Mouse (Mus musculus): Measurements from ENCODE around the gene Gm16223. TPM values are rescaled to one million over a fixed set of nuclear protein-coding genes. Genes with fewer than 3 reads are reported as not detected.

Gene Gm16223
- polyA plus RNA-seq, 1 experiment = 0.04 TPM

GRCm38 (mm10) chr5:42228631-42229030 is 160.9 kb downstream of the Gm16223 start:
- no peaks in the 10 kb centered on the region for H3K79me2 ChIP-seq (ENCODE audit: control insufficient read depth, insufficient read depth)
- H3K27me3 ChIP-seq (ENCODE audit: control insufficient read depth, insufficient read depth, insufficient read length) = no peaks in the 10 kb centered on the region
- TF ChIP-seq CEBPB (IDR thresholded peaks at IDR 0.05; ENCODE audit: insufficient read depth, poor library complexity, severe bottlenecking) (no peak), POLR2AphosphoS2 (IDR thresholded peaks at IDR 0.05; ENCODE audit: insufficient read length, low read depth) (no peak)

GRCm38 (mm10) chr5:42239291-42239690 is 171.5 kb downstream of the Gm16223 start:
- Histone ChIP-seq H3K36me3 (ENCODE audit: control insufficient read depth, insufficient read depth) (no peaks in the 10 kb centered on the region), H3K4me2 (ENCODE audit: low read depth) (no peak overlapping the region), H3K27me3 (ENCODE audit: control insufficient read depth, insufficient read depth, insufficient read length) (no peaks in the 10 kb centered on the region), H3K4me3 (no peak overlapping the region), H3K79me2 (ENCODE audit: control insufficient read depth, insufficient read depth) (no peaks in the 10 kb centered on the region), H3ac (ENCODE audit: control insufficient read depth, insufficient read length) (no peak overlapping the region)
- TF ChIP-seq SRF (IDR thresholded peaks at IDR 0.05; ENCODE audit: control insufficient read depth, insufficient read length, low read depth) (no peak), TCF3 (IDR thresholded peaks at IDR 0.05; ENCODE audit: insufficient read length, low read depth) (no peak), E2F4 (IDR thresholded peaks at IDR 0.05; ENCODE audit: insufficient read depth) (no peak), CEBPB (IDR thresholded peaks at IDR 0.05; ENCODE audit: insufficient read depth, poor library complexity, severe bottlenecking) (no peak), USF1 (IDR thresholded peaks at IDR 0.05; ENCODE audit: low read depth) (no peak), MYOD1 (IDR thresholded peaks at IDR 0.05; ENCODE audit: control insufficient read depth in 1 of 3, insufficient read length in 2 of 3, low read depth in 2 of 3) (no peak), TCF12 (IDR thresholded peaks at IDR 0.05; ENCODE audit: insufficient read depth, poor library complexity, severe bottlenecking) (no peak), POLR2A (IDR thresholded peaks at IDR 0.05; ENCODE audit: insufficient read length, low read depth) (no peak), MYOG (IDR thresholded peaks at IDR 0.05; ENCODE audit: control insufficient read depth in 1 of 3, insufficient read depth in 1 of 3, insufficient read length in 2 of 3, low read depth in 2 of 3) (no peak), POLR2AphosphoS2 (IDR thresholded peaks at IDR 0.05; ENCODE audit: insufficient read length, low read depth) (no peak), MAX (IDR thresholded peaks at IDR 0.05; ENCODE audit: low read depth) (no peak), REST (IDR thresholded peaks at IDR 0.05; ENCODE audit: insufficient read depth, insufficient read length) (no peak)

More at GRCm38 (mm10) chr5:42228631-42229030, 160.9 kb downstream of the Gm16223 start:
- Histone ChIP-seq H3K4me2 (ENCODE audit: low read depth) (no peak overlapping the region), H3K36me3 (ENCODE audit: control insufficient read depth, insufficient read depth) (no peaks in the 10 kb centered on the region), H3ac (ENCODE audit: control insufficient read depth, insufficient read length) (no peak overlapping the region), H3K4me3 (no peak overlapping the region)

- TF ChIP-seq USF1 (IDR thresholded peaks at IDR 0.05; ENCODE audit: low read depth) (no peak), POLR2AphosphoS2 (IDR thresholded peaks at IDR 0.05; ENCODE audit: insufficient read length, low read depth) (no peak), MAX (IDR thresholded peaks at IDR 0.05; ENCODE audit: low read depth) (no peak), POLR2A (IDR thresholded peaks at IDR 0.05; ENCODE audit: insufficient read length, low read depth) (no peak), CEBPB (IDR thresholded peaks at IDR 0.05; ENCODE audit: insufficient read depth, poor library complexity, severe bottlenecking) (no peak)
- no peak overlapping the region for H3K4me2 ChIP-seq (ENCODE audit: low read depth)
These were observed 172.0 kb downstream of the Gm16223 start for GRCm38 (mm10) chr5:42239806-42240205.

GRCm38 (mm10) chr5:42250376-42250775 is 182.6 kb downstream of the Gm16223 start:
- H3ac ChIP-seq (ENCODE audit: control insufficient read depth, insufficient read length) = no peak overlapping the region
- TF ChIP-seq REST (IDR thresholded peaks at IDR 0.05; ENCODE audit: insufficient read depth, insufficient read length) = no peak
- no peak for TF ChIP-seq CEBPB (IDR thresholded peaks at IDR 0.05; ENCODE audit: insufficient read depth, poor library complexity, severe bottlenecking)
- TF ChIP-seq TCF3 (IDR thresholded peaks at IDR 0.05; ENCODE audit: insufficient read length, low read depth) = no peak

More at GRCm38 (mm10) chr5:42239806-42240205, 172.0 kb downstream of the Gm16223 start:
- H3K4me3 ChIP-seq = no peak overlapping the region
- no peaks in the 10 kb centered on the region for H3K79me2 ChIP-seq (ENCODE audit: control insufficient read depth, insufficient read depth)
- H3ac ChIP-seq (ENCODE audit: control insufficient read depth, insufficient read length) = no peak overlapping the region
- no peaks in the 10 kb centered on the region for H3K36me3 ChIP-seq (ENCODE audit: control insufficient read depth, insufficient read depth)
- no peaks in the 10 kb centered on the region for H3K27me3 ChIP-seq (ENCODE audit: control insufficient read depth, insufficient read depth, insufficient read length)

More at GRCm38 (mm10) chr5:42250376-42250775, 182.6 kb downstream of the Gm16223 start:
- Histone ChIP-seq H3K36me3 (ENCODE audit: control insufficient read depth, insufficient read depth) (no peaks in the 10 kb centered on the region), H3K27me3 (ENCODE audit: control insufficient read depth, insufficient read depth, insufficient read length) (no peaks in the 10 kb centered on the region), H3K4me2 (ENCODE audit: low read depth) (no peak overlapping the region), H3K4me3 (no peak overlapping the region), H3K79me2 (ENCODE audit: control insufficient read depth, insufficient read depth) (no peaks in the 10 kb centered on the region)

Other genes with a start within 250 kb of the Gm16223 start
- 3.4 TPM for gene Bod1l, start 223.6 kb upstream of the Gm16223 start, polyA plus RNA-seq (2012; fragmentation: generic; extraction: Trizol)